Mouse (Mus musculus): ENCODE data around the gene Erlec1.

DNA sequence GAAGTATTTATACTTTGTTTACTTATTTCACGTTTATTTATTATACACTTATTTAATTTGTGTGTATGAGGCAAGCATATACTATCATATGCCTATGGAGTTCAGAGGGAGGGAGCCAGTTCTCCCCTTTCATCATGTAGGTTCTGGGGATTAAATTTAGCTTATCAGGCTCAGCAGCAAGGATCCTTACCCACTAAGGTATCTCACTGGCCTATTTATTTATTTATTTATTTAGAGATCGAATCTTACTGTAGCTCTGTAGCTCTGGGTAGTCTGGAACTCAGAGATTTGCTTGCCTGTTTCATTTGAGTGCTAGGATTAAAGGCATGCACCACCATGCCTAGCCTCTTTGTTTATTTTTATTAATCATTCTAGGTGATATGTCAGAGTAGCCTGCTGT lies 44.6 kb upstream of the Erlec1 start:
- no peak for TF ChIP-seq CTCF (IDR thresholded peaks at IDR 0.05; ENCODE audit: low read depth, low read length)
- TF ChIP-seq POLR2A (IDR thresholded peaks at IDR 0.05; ENCODE audit: insufficient read depth, low read length) = no peak
